Mouse (Mus musculus): ENCODE results near the gene Bpifa6.

Gene Bpifa6

DNA sequence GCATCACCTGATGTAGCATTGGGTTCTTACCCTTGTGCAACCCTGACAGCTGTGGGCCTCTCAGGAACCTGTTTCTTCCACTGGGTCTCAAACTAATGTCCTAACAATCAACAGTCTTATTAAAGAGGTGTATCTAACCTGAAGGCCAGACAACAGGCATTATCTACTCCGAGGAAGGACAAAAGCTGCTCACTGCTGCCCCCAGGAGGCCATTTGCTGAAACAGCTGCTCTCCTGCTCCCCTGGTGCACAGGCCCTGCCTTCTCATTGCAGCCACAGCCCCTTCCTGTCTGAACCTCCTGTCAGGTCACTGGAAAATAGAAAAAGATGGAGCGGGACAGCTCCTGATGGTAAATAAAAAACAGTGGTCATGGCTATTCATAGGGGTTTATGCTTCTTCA is 64.2 kb downstream of the Bpifa6 start:
- DNase-seq (ENCODE audit: low read depth, low spot score), result peak; percentile 8

DNA sequence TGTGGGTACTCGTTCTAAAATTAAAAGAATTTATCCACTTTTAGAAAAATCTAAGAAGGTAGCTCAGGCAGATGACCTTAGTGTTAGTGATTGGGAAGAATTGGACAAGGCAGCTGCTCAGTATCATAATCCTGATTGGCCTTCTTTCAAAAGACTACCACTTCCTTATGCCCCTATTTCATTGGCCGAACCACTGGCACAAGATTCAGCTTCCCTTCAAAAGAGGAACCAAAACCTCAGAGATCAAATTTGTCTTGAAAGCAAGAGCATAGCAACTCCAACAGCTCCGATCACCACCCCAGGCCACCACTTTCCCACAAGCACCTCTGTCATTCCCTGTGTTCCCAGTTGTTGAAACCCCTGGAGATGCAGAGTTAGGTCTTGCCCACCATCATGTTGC is 70.0 kb downstream of the Bpifa6 start:
- DNase-seq (ENCODE audit: low read depth, low spot score), result no peak
